Mouse (Mus musculus): Measurements from ENCODE around the gene B3gntl1.
"Not testable (repeated sequence)": the region's sequence is repeated elsewhere in the genome, so short reads cannot be mapped to it uniquely, and the experiment has no call there.

B3gntl1 gene

GRCm38 (mm10) chr11:121685491-121686001 lies 12.6 kb upstream of the B3gntl1 start:
- DNase-seq (ENCODE audit: low spot score in 2 of 2): no peak

- DNase-seq (ENCODE audit: low spot score in 2 of 2): no peak
These were observed 10.3 kb upstream of the B3gntl1 start for GRCm38 (mm10) chr11:121683243-121683642.

DNA sequence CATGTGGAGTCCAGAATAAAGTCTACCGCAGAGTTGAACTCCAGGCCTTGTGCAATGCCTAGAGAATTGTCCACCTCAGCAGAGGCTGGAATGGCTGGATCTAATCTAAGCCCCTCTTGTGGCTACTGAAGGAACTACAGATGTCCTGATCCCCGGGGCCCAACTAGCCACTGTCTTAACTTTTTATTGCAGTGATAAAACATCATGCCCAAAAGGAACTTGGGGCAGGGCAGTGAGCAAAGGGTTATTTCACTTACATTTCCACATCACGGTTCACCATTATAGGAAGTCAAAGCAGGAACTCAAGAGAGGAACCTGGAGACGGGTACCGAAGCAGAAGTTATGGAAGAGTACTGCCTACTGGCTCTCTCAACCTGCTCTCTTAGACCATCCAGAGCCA lies 7.8 kb upstream of the B3gntl1 start:
- DNase-seq (ENCODE audit: low spot score in 2 of 2): peak in 1 of 2 experiments; percentile 36

GRCm38 (mm10) chr11:121679581-121679980 lies 6.6 kb upstream of the B3gntl1 start:
- no peak for DNase-seq (ENCODE audit: low spot score in 2 of 2)

- DNase-seq (ENCODE audit: low spot score in 2 of 2): no peak
These were observed 3.9 kb upstream of the B3gntl1 start for GRCm38 (mm10) chr11:121676836-121677235.

GRCm38 (mm10) chr11:121673629-121674028 lies 676 bp upstream of the B3gntl1 start:
- DNase-seq (ENCODE audit: low spot score in 2 of 2): no peak

DNA sequence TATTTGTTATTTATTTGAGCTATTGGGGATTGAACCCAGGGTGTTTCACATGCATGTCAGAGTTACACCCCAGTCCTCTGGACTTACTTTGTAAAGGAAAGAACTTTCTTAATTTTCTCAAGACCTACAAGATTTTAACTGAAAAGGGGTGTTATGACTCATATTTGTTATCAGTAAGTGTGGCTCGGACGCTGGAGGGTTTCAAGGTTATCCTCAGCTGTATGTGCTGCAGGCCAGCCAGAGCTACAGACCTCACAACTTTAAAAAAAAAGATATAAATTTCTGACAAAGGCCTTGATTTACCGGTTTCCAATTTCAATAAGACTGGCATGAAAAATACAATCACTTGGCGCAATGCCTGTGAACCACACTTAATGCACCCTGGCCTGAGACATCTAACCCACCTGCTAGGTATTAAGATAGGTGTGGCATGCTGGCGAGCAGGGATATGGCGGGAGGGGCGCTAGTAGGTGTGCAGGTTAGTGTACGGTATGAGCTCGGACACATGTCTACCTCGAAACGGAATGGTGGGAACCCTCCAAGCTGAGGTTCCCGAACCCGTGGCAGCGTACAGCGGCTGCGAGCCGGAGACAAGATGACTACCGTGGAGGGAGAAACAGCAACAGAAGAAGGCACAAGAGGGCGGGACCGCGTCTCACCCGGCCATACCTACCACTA lies 502 bp downstream of the B3gntl1 start:
- DNase-seq (ENCODE audit: low spot score in 2 of 2): no peak

DNA sequence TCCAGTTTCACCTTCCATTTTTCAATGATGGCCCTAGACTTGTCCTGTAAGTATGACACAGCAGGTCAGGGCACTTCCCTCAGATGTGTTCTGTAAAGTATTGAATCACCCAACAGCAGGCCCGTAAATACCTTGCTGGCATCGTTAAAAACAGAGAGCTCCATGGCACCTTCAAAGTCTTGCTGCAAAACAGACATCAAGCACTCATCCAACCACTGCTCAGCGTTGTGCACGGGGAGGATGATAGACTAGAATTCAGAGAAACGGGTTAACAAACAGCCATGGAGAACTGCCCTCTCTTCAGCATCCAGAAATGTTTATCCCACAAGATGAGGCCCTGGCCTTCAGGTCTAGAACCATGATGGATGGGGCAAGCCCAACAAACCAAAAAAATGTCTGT lies 2.0 kb downstream of the B3gntl1 start:
- no peak for DNase-seq (ENCODE audit: low spot score in 2 of 2)

DNA sequence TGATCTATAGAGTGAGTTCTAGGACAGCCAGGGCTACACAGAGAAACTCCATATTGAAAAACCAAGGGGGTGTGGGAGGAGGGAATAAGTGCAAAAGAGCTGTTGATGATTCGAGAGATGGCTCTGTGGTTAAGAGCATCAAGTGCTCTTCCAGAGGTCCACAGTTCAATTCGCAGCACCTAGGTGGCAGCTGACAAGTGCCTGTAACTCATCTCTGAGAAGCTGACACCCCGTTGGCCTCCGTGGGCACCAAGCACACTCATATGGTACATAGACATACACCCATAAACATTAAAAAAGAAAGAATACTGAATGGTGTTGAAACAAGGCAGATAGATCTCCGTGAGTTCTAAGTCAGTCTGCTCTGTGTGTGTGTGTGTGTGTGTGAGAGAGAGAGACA lies 4.2 kb downstream of the B3gntl1 start:
- no peak for DNase-seq (ENCODE audit: low spot score in 2 of 2)

GRCm38 (mm10) chr11:121667541-121667940 lies 5.4 kb downstream of the B3gntl1 start:
- DNase-seq (ENCODE audit: low spot score in 2 of 2): no peak

DNA sequence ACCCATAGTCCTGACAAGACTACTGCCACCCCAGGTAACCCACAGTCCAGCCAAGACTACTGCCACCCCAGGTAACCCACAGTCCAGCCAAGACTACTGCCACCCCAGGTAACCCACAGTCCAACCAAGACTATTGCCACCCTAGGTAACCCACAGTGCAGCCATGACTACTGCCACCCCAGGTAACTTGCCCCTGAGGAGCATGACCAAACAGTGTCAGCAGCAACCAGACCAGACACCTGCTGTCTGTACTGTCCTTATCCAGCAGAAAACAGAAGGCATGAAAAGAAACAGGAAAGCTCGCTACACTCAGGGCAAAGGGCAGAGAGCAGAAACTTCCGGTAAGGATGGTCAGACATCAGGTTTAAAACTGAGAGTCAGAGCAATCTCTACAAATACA lies 11.8 kb downstream of the B3gntl1 start:
- DNase-seq (ENCODE audit: low spot score in 2 of 2): no peak

DNA sequence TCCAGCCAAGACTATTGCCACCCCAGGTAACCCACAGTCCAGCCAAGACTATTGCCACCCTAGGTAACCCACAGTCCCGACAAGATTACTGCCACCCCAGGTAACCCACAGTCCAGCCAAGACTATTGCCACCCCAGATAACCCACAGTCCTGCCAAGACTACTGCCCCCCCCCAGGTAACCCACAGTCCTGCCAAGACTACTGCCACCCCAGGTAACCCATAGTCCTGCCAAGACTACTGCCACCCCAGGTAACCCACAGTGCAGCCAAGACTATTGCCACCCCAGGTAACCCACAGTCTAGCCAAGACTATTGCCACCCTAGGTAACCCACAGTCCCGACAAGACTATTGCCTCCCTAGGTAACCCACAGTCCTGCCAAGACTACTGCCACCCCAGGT lies 12.3 kb downstream of the B3gntl1 start:
- not testable (repeated sequence) for DNase-seq (ENCODE audit: low spot score in 2 of 2)

DNA sequence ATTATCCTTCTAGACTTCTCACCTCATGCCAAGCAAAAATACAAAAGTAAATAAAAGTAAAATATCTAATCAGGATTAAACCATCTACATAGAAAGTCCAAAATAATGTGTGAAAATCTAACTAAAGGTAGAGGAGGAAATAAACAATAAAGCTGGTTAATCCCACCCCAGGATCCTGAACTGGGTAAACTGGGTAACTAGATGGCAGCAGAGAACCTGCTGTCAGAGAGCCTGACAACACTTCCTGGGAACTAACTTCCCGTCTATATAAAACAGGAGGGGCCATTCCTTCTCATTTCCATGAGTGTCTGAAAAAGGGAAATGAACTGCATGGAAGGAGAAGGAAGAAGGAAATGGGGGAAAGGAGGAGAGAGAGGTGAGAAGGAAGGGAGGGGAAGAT lies 14.8 kb downstream of the B3gntl1 start:
- no peak for DNase-seq (ENCODE audit: low spot score in 2 of 2)

DNA sequence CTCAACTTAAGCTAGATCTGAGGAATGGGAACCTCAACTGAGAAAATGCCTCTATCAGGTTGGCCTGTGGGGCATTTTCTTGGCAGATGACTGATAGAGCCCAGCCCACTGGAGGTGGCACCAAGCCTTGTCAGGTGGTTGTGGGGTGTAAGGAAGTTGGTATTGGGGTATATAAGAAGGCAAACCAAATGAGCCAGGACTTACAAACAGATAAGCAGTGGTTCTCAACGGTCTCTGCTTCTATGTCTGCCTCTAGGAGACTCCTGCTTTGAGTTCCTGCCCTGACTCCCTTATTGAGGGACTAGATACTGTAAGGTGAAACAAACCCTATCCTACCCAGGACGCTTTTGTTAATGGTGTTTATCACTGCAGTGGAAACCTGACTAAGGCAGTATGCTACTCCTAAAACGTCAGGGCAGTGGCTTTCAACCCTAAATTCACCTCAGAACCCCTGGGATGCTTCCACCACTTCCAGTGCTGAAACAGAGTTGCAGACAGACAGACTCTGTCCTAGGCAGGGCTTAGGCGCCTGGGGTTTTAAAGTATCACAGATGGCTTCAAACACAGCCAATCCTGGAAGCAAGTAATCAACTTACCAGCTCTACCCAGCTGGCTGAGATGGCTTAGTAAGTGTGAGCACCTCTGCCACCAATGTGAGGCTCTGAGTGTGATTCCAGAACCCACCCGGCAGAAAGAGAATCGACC lies 17.0 kb downstream of the B3gntl1 start:
- no peak for DNase-seq (ENCODE audit: low spot score in 2 of 2)

DNA sequence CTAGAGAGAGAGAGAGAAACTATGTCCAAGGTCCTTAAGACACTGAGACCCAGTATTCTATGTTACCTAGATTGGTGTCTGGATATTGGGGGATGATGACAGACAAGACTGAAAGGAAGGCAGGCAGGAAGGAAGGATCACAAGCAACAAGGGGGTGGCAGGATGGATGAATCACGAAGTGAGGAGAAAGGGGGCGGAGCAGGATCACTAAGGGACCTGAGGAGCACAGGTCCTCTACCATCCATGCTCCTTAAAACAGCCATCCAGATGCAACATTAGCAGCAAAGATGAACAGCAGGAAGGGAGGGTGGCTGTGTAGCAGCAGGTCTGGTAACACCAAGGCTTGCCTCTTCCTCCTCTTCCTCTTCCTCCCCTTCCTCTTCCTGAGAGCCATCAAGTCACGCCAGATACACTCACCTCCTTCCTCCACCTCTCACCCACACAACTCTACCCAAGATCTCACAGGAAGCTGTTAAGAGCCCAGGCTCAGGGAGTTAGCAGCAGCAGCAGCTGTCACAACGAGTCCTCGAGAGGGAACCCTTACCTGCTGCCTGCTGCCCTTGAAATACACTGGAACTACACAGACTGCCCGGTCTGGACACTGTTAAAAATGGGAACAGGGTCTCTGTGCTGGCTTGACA lies 17.7 kb downstream of the B3gntl1 start:
- no peak for DNase-seq (ENCODE audit: low spot score in 2 of 2)

- no peak for DNase-seq (ENCODE audit: low spot score in 2 of 2)
These were observed 18.5 kb downstream of the B3gntl1 start for GRCm38 (mm10) chr11:121654406-121654945.

DNA sequence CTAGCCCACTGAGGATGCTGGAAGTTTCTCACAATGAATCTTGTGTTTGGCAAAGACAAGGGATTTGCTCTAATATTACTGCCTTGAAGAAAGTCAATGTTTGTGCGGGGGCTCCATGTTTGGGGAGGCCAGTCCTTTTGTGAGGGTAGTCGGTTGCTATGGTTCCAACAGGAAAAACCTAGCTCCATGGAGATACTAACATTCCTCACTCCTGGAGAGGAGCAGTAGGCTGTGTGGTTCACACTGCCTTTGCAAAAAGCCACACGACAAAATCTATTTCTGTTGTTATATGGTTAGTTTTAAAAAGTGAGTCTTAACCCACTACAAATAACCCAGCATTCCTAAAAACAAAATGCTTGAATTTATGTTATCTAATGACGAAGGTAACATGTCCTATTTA lies 19.3 kb downstream of the B3gntl1 start:
- DNase-seq (ENCODE audit: low spot score in 2 of 2): no peak

DNA sequence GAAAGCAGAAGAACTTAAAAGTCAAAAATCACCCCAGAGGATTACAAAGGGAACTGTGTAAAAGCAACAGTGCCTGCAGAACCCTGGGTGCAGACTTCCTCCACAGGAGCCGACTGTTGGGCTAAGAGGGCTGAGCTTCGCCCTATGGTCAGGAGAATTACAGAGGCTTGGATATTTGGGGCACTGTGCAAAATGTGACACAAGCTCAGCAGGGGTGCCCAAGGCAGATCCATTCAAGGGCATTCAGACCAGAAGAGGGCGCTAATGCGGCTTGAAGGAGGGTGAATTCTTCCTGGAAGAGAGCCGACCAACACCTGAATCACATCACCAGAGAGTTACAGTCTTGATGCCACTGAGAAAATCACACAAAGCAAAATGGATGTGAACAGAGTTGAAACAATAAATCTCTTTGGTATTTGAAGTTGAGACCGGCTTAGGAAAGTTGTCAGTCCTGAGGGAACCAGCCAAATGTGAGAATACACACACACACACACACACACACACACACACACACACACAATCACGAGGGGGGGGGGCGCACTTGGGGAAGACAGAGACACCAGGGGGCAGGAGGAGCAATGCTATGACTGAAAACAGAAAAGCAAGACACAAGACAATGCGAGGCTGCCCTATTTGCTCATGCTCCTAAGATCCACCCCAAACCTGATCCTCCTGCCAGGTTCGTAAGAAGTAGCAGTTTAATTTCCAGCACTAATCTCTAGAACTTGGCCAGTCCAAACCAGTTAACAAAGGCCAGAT lies 20.2 kb downstream of the B3gntl1 start:
- peak; percentile 45 to 80 for DNase-seq (ENCODE audit: low spot score in 2 of 2)

DNA sequence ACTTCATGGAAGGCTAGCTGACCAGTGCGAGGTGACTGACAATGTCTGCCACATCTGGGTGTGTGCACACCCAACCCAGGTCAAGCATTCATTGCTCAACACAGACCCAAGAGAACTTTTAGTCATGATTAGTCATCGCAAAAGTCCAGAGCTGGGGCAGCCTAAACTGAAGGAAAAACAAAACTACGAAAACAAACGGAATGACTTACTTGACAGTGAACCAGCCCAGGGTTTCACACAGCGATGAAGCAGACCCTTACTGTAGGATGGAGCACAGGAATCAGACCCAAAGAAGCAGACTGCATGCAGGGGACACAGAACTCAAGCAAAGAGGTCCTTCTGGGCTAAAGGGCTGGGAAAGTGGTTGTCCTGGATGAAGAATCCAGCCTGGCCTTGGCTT lies 21.0 kb downstream of the B3gntl1 start:
- no peak for DNase-seq (ENCODE audit: low spot score in 2 of 2)

GRCm38 (mm10) chr11:121651556-121651955 lies 21.4 kb downstream of the B3gntl1 start:
- DNase-seq (ENCODE audit: low spot score in 2 of 2): no peak

DNA sequence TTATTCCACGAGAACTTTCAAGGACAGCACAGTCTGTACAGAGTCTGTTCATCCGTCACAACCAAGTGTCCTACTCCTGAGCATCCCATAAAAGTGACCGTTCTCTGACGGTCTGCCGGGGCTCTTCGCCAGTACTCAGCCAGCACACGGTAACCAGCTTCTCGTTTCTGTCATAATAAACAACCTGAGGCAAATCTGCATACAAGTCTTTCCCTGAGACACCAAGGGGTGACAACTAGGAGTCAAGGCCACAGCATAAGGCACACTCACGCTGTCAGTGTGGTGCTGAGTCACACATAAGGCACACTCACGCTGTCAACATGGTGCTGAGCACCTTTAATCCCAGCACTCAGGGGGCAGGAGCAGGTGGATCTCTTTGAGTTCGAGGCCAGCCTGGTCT lies 22.3 kb downstream of the B3gntl1 start:
- no peak for DNase-seq (ENCODE audit: low spot score in 2 of 2)

- no peak for DNase-seq (ENCODE audit: low spot score in 2 of 2)
These were observed 23.1 kb downstream of the B3gntl1 start for GRCm38 (mm10) chr11:121649900-121650299.
